Mouse (Mus musculus) hindbrain, embryonic 13.5 days (tissue): Measurements from ENCODE around the gene Ift27. TPM values are rescaled to one million over a fixed set of nuclear protein-coding genes. Genes with fewer than 3 reads are reported as not detected.

Experiments
- ATAC-seq: fragments of 200-750 bp; cut with Nextera tagmentation; 2 replicates; pipeline ENCODE4 v1.8.0; 2017; ENCODE audit warnings: moderate TSS enrichment; ENCODE audit not compliant: low FRiP score
- H3K27ac ChIP-seq: fragments of 300-500 bp; sonication (generic); 2 replicates; pipeline ENCODE4 v1.5.1; 2015; ENCODE audit warnings: inconsistent platforms, mild to moderate bottlenecking, moderate library complexity
- H3K27me3 ChIP-seq: fragments of 300-500 bp; sonication (generic); 2 replicates; pipeline ENCODE4 v1.6.1; 2015; ENCODE audit warnings: mild to moderate bottlenecking, inconsistent platforms
- H3K36me3 ChIP-seq: fragments of 300-500 bp; sonication (generic); 2 replicates; pipeline ENCODE4 v1.6.1; 2015; ENCODE audit warnings: mild to moderate bottlenecking, inconsistent platforms
- H3K4me1 ChIP-seq: fragments of 300-500 bp; sonication (generic); replicated peaks from 2 replicates; pipeline ENCODE4 v1.6.1; 2015; ENCODE audit warnings: inconsistent platforms
- H3K4me2 ChIP-seq: fragments of 300-500 bp; sonication (generic); 2 replicates; pipeline ENCODE4 v1.6.1; 2015; ENCODE audit warnings: inconsistent platforms, mild to moderate bottlenecking, moderate library complexity
- H3K4me3 ChIP-seq: fragments of 300-500 bp; sonication (generic); 2 replicates; pipeline ENCODE4 v1.5.1; 2015; ENCODE audit warnings: mild to moderate bottlenecking, inconsistent platforms
- H3K9ac ChIP-seq: fragments of 300-500 bp; sonication (generic); 2 replicates; pipeline ENCODE4 v1.6.1; 2015; ENCODE audit warnings: mild to moderate bottlenecking, inconsistent platforms
- H3K9me3 ChIP-seq: fragments of 300-500 bp; sonication (generic); 2 replicates; pipeline ENCODE4 v1.6.1; 2016; ENCODE audit warnings: inconsistent platforms
- WGBS: fragments of 180-500 bp; shearing (Covaris S2); methylation state at CpG from one replicate; pipeline ENCODE4 v1.1.7; 2015; 5-methylcytosine and 5-hydroxymethylcytosine counted together
- polyA plus RNA-seq: library from polyadenylated mRNA; unstranded; fragments of >200 nt; fragmentation: Nextera tagmentation; extraction: Ambion mirVana; gene quantifications from 2 replicates; pipeline ENCODE4 v1.2.1, GENCODE M21; 2015

Gene Ift27
- polyA plus RNA-seq, 1 experiment from 2014 or later = 106 TPM

DNA sequence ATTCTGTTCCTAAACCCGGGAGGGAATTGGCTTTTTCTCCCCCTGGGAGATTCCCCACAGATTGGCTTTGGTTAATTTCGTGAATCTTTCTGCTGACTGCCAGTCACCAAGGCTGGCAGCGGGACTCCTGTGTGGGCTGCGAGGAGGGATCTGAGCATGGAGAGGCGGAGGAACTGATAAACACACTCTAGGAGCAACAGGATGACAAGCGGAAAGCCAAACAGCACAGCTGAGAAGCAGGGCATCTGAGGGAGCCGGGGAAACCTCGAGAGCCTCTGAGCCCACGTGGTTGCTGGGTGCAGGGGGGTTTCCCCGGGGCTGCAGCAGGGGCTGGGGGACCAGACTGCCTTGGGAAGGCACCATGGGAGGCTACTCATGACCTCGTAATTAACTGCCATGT is 4.3 kb downstream of the Ift27 start:
- no peak for ATAC-seq
- Histone ChIP-seq H3K4me2 (no peak overlapping the region), H3K4me1 (peaks cover 33% of the 10 kb centered on the region), H3K9ac (no peak overlapping the region), H3K36me3 (peaks cover 21% of the 10 kb centered on the region), H3K27ac (no peak overlapping the region), H3K27me3 (no peaks in the 10 kb centered on the region), H3K4me3 (no peak overlapping the region), H3K9me3 (no peaks in the 10 kb centered on the region)
- WGBS = 85% methylated on average over 11 of the region's 11 CpGs

DNA sequence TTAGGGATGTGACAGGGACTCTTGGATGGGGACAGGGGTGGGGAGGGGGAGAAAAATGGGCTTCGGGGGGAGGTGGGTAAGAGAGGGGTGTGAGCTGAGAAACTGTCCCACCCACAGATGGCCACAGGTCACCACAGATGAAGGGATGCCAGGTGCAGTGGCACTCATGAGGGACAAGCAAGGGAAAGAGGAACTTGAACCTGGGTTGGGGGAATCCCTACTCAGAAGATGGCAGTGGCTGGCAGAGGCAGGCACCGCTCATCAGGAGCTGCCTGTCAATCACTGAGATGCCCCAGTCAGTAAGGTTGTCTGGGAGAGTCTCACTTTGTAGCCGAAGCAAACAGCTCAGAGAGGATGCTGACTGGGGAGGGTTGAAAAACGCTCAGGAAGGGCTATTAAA is 8.6 kb downstream of the Ift27 start:
- WGBS = 89% methylated on average over 4 of the region's 4 CpGs
- peaks cover 41% of the 10 kb centered on the region for H3K36me3 ChIP-seq

DNA sequence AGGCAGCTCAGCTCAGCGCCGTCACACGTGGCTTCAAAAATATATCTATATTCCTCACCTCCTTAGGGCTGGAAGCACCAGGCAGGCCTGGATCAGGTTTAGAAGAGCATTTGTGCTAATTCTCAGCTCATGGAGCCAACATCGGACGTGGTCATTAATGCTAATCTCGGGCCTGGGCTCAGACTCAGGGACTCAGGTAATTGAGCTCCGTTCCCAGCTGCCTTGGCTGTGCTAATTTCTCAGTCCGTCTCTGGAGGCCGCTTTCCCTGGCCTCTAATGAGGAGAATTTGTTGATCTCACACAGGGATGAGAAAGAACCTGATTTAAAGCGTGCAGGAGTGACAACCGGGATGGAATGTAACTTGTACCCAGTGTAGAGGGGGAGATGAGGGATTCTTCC is 9.4 kb downstream of the Ift27 start:
- H3K4me3 ChIP-seq = no peak overlapping the region
- 63% methylated on average over 11 of the region's 11 CpGs for WGBS
- H3K9ac ChIP-seq = no peak overlapping the region
- no peak for ATAC-seq
- no peaks in the 10 kb centered on the region for H3K9me3 ChIP-seq
- peak overlapping the region; percentile 64 for H3K27ac ChIP-seq
- H3K27me3 ChIP-seq = no peaks in the 10 kb centered on the region
- no peak overlapping the region for H3K4me2 ChIP-seq
- peaks cover 38% of the 10 kb centered on the region for H3K4me1 ChIP-seq
- H3K36me3 ChIP-seq = peaks cover 41% of the 10 kb centered on the region

More for the DNA sequence above, 8.6 kb downstream of the Ift27 start:
- no peaks in the 10 kb centered on the region for H3K27me3 ChIP-seq
- no peak overlapping the region for H3K4me2 ChIP-seq
- no peaks in the 10 kb centered on the region for H3K9me3 ChIP-seq
- no peak overlapping the region for H3K9ac ChIP-seq
- H3K4me1 ChIP-seq = peaks cover 38% of the 10 kb centered on the region
- H3K27ac ChIP-seq = peak overlapping the region; percentile 64; the same call in 1 of the 2 replicates
- no peak overlapping the region for H3K4me3 ChIP-seq
- no peak for ATAC-seq

DNA sequence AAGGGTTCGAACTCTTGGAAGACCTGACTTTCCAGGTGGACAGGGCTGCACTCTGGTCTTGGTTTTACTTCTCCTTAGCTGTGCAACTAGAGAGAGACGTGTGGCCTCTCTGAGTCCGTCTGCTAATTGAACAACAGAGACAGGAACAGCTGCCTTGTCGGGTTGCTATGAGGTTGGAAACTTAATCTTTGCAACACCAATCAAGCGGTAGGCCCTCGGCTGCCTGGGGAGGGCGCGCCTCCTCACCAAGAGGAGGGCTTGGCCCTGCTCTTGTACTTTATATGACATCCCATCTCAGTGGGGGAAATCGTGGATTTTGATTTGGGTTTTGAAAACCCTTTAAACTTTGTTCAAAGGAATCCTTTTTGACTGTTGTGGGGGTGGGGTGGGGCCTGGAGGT is 12.0 kb downstream of the Ift27 start:
- no peak overlapping the region for H3K4me2 ChIP-seq
- H3K36me3 ChIP-seq = peaks cover 42% of the 10 kb centered on the region
- H3K27ac ChIP-seq = 0 out of 2 replicates have a peak overlapping the region, but pooled peaks have one; percentile 44
- ATAC-seq = no peak
- no peaks in the 10 kb centered on the region for H3K9me3 ChIP-seq
- H3K9ac ChIP-seq = no peak overlapping the region
- WGBS = 81% methylated on average over 9 of the region's 9 CpGs
- H3K4me3 ChIP-seq = no peak overlapping the region
- no peaks in the 10 kb centered on the region for H3K27me3 ChIP-seq
- H3K4me1 ChIP-seq = peaks cover 43% of the 10 kb centered on the region

DNA sequence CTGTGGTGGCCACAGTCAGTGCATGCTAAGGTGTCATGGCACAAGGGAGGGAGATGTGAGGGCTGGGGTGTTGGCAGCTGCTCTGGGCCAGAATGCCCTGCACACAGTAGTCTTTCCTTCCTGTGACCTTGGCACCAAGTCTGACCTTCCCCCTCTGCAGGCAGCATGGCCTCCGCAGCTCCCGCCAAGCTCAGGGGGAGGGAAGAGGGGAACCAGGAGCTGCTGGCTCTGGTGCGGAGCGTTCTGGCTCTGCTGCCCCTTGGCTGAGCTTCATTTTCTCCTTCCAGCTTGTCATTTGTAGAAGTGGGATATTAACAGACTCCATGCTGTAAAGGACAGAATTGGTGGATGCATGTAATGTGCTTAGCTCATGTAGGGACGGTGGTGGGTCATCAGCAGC is 15.6 kb downstream of the Ift27 start:
- H3K27ac ChIP-seq = no peak overlapping the region
- 78% methylated on average over 5 of the region's 5 CpGs for WGBS
- no peak for ATAC-seq

DNA sequence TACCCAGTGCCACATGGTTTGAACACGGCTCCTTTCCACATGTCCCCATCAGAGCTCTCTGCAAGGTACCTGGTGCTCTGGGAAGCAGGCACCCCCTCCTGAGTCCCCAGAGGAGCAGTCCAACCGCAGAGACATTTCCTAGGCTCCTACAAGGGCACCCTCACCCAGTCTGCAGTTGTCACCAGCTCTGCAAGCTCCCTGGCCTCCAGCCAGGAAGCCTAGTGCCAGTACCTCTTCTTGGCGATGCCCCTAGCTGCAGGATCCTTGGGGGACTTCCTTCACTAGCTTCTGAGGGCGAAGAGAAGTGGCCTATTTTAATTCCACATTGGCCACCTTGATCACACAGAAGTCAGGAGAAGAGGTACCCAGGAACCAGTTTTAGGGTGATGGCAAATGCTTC is 16.1 kb downstream of the Ift27 start:
- H3K4me2 ChIP-seq = no peak overlapping the region
- H3K9me3 ChIP-seq = no peaks in the 10 kb centered on the region
- no peak for ATAC-seq
- no peak overlapping the region for H3K27ac ChIP-seq
- no peak overlapping the region for H3K9ac ChIP-seq
- peaks cover 18% of the 10 kb centered on the region; the same call in 1 of the 2 replicates for H3K36me3 ChIP-seq
- peaks cover 34% of the 10 kb centered on the region for H3K4me1 ChIP-seq
- no peaks in the 10 kb centered on the region for H3K27me3 ChIP-seq
- 78% methylated on average over 4 of the region's 4 CpGs for WGBS
- no peak overlapping the region for H3K4me3 ChIP-seq

More for the DNA sequence above, 15.6 kb downstream of the Ift27 start:
- Histone ChIP-seq H3K9me3 (no peaks in the 10 kb centered on the region), H3K9ac (no peak overlapping the region), H3K4me1 (peaks cover 32% of the 10 kb centered on the region), H3K4me3 (no peak overlapping the region), H3K36me3 (peaks cover 23% of the 10 kb centered on the region), H3K27me3 (no peaks in the 10 kb centered on the region), H3K4me2 (no peak overlapping the region)

DNA sequence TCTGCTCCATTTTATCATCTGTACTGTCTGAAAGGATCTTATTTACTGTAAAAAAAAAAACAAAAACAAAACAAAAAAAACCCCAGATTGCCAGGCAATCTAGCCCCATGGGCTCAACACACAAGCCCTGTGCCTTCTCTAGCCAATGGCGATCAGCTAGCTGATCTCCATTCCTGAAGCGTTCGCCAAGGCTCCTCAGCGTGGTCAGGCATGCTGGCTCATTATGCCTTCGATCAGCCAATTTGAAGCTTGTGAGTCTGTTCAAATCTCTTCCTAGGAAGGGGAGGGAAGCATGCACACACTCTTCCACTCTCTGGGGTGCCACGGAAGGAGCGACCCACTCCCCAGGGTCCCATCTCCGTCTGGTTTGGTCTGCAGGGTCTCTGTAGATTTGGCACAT is 16.6 kb downstream of the Ift27 start:
- Histone ChIP-seq H3K36me3 (peaks cover 15% of the 10 kb centered on the region; the same call in 1 of the 2 replicates), H3K4me3 (no peak overlapping the region), H3K4me1 (peaks cover 34% of the 10 kb centered on the region), H3K9ac (no peak overlapping the region), H3K4me2 (no peak overlapping the region), H3K9me3 (no peaks in the 10 kb centered on the region), H3K27ac (no peak overlapping the region), H3K27me3 (no peaks in the 10 kb centered on the region)
- no peak for ATAC-seq
- WGBS = 71% methylated on average over 8 of the region's 8 CpGs

DNA sequence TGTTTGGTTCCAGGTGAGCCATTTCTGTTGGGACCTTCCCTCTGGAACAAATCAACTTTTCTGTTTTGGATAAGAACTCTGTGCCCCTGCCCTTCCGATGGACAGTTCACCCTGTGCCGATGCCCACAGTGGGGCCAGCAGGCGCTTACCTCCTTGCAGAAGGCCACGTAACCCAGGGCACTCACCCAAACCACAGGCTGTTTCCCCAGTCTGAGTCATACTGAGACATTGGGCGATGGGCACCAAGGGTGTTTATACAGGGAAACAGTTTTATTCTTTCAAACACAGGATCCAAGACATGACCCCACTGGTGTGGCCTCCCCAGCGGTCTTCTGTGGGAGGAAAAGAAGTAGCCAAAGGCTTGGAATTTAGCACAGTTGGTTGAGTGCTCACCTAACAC is 18.5 kb downstream of the Ift27 start:
- 90% methylated on average over 6 of the region's 6 CpGs for WGBS
- no peak overlapping the region for H3K4me2 ChIP-seq
- peaks cover 21% of the 10 kb centered on the region for H3K4me1 ChIP-seq
- H3K27ac ChIP-seq = no peak overlapping the region
- no peak overlapping the region for H3K4me3 ChIP-seq
- no peak overlapping the region for H3K9ac ChIP-seq
- H3K9me3 ChIP-seq = no peaks in the 10 kb centered on the region
- 0 out of 2 replicates have a peak, but pooled peaks cover 10% of the 10 kb centered on the region for H3K36me3 ChIP-seq
- ATAC-seq = no peak
- H3K27me3 ChIP-seq = 0 out of 2 replicates have a peak, but pooled peaks cover 3% of the 10 kb centered on the region

DNA sequence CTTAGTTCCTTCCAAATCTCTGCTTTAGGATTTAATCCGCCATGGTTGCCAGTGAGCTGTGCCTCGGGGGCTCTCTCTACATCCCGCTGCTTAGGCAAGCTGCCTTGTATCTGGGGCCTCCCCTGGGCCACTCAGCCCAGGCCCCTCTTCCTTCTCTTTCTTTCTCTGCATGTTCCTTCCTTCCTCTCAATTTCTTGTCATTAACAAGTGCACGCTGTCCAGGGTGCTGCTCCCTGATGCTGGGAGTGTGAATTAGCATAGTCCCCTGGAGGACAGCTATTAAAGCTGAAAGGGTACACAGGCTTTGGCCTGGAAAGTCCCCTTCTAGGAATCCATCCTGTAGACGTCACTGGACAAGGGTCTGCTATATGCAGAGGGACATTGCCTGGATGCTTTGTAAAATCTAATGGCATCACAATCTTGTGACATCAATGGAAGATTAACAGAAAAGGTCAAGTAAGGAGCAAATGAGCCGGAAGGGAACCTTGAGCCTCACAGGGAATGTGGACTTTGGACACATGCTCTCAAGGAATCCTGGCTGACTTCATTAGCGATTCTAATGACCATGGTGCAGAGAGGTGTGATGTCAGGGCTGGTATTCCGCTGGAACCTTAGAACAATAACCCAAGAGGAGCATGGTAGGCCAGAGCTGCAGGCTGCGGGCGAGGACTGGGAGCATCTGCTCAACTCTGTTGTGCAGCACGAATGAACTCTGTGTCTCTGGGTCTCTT is 20.7 kb downstream of the Ift27 start:
- H3K4me2 ChIP-seq = no peak overlapping the region
- ATAC-seq = no peak
- H3K9me3 ChIP-seq = no peaks in the 10 kb centered on the region
- H3K36me3 ChIP-seq = 0 out of 2 replicates have a peak, but pooled peaks cover 2% of the 10 kb centered on the region
- peaks cover 21% of the 10 kb centered on the region for H3K4me1 ChIP-seq
- no peak overlapping the region for H3K4me3 ChIP-seq
- 0 out of 2 replicates have a peak overlapping the region, but pooled peaks have one; percentile 9 for H3K9ac ChIP-seq
- 42% methylated on average over 11 of the region's 11 CpGs for WGBS
- H3K27me3 ChIP-seq = 0 out of 2 replicates have a peak, but pooled peaks cover 3% of the 10 kb centered on the region
- no peak overlapping the region for H3K27ac ChIP-seq

DNA sequence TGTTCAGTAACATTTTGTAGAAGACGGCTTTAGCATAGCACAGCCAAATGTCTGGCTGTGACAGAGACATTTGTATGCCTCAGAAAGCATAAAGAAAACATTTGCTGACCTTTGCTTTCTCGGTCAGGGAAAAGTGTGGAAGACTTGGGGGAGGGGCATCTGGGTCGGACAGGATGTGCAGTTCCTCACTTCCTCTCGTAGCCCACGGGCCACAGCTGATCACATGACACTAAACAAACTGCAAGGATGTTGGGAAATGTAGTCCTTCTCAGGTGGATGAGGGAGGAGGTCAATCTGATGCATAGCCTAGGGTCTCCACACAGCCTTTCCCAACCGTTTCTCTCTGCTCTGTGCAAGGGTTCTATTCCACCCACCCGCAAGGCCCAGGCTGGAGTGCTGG is 25.3 kb downstream of the Ift27 start:
- Histone ChIP-seq H3K4me3 (no peak overlapping the region), H3K36me3 (no peaks in the 10 kb centered on the region), H3K4me2 (no peak overlapping the region), H3K4me1 (peaks cover 18% of the 10 kb centered on the region), H3K27ac (no peak overlapping the region), H3K9ac (no peak overlapping the region), H3K9me3 (no peaks in the 10 kb centered on the region), H3K27me3 (0 out of 2 replicates have a peak, but pooled peaks cover 3% of the 10 kb centered on the region)
- WGBS = 76% methylated on average over 7 of the region's 7 CpGs
- no peak for ATAC-seq

DNA sequence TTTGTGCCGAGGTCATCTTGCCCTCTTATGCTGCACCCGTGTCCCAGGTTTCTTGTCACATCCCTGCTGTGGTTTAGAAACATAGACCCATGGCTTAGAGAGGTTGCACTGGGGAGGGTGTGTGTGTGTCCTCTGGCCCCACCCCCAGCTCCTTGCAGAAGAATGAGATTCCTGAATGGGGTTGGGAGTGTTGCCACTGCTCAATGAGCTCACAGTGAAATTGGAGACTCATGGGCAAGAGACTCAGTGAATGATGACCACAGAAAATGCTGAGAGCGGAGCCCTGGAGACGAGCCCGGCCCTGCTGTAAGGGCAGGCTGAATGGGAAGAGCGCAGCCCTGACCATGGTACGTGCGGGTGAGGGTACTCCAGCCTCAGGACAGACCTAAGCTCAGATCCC is 33.7 kb downstream of the Ift27 start:
- peaks cover 9% of the 10 kb centered on the region for H3K27me3 ChIP-seq
- 37% methylated on average over 8 of the region's 8 CpGs for WGBS
- H3K9ac ChIP-seq = no peak overlapping the region
- no peaks in the 10 kb centered on the region for H3K9me3 ChIP-seq
- ATAC-seq = no peak
- no peak overlapping the region for H3K4me3 ChIP-seq
- no peaks in the 10 kb centered on the region for H3K36me3 ChIP-seq
- H3K4me2 ChIP-seq = no peak overlapping the region
- H3K4me1 ChIP-seq = peaks cover 5% of the 10 kb centered on the region
- no peak overlapping the region for H3K27ac ChIP-seq

DNA sequence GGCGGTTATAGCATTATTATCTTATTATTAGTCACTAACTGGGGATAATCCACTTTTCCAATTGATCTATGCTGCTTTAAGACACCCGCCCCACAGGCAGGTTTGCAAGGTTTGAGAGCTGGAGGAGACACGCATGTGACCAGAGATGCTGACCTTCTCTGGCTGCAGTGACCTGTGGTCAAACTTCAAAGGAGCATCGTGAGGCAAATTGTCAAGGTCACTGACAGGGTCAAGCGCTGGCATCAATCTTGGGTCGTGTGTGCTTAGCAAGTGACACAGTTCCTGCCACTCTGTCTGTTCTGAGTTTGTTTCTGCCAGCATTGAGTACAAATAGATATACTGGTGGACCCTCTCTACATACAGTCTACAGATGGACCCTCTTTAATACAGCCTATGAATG is 39.3 kb downstream of the Ift27 start:
- WGBS = 32% methylated on average over 6 of the region's 6 CpGs
- no peak for ATAC-seq
- H3K9ac ChIP-seq = no peak overlapping the region
- H3K4me3 ChIP-seq = no peak overlapping the region
- H3K4me2 ChIP-seq = no peak overlapping the region
- H3K9me3 ChIP-seq = no peaks in the 10 kb centered on the region
- no peaks in the 10 kb centered on the region for H3K36me3 ChIP-seq
- H3K27me3 ChIP-seq = peaks cover 10% of the 10 kb centered on the region
- no peak overlapping the region for H3K27ac ChIP-seq
- H3K4me1 ChIP-seq = peaks cover 16% of the 10 kb centered on the region

DNA sequence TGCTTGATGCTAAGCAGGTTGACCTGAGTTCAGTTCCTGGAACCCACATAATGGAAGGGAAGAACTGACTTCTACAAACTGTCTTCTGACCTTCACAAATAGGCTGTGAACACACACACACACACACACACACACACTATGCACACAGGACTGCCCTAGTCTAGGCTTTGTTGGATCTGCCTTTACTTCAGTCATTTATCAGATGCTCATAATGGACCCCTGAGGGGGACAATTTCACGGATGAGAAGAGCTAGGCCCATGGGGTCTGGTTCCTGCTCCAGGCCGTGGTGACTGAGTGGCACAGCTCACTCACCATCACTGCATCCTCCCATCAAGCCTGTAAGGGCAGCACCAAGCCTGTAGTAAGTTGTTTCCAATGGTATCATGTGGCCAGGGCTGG is 40.5 kb downstream of the Ift27 start:
- no peak for ATAC-seq
- H3K9me3 ChIP-seq = no peaks in the 10 kb centered on the region
- WGBS = 14% methylated on average over 2 of the region's 2 CpGs
- H3K36me3 ChIP-seq = no peaks in the 10 kb centered on the region
- H3K9ac ChIP-seq = no peak overlapping the region
- peaks cover 10% of the 10 kb centered on the region for H3K27me3 ChIP-seq
- peaks cover 16% of the 10 kb centered on the region for H3K4me1 ChIP-seq
- H3K27ac ChIP-seq = no peak overlapping the region
- no peak overlapping the region for H3K4me3 ChIP-seq
- H3K4me2 ChIP-seq = no peak overlapping the region
